Mouse (Mus musculus) fat pad, adult 2 months (tissue): ENCODE measurements around the gene Itga10.
"Not testable (repeated sequence)": the region's sequence is repeated elsewhere in the genome, so short reads cannot be mapped to it uniquely, and the experiment has no call there.

Source experiments
- DNase-seq: peaks from one replicate; pipeline ENCODE4 v3.0.0-alpha.2; 2011; ENCODE audit warnings: low read depth, low spot score; ENCODE audit errors: extremely low read depth

Itga10 gene

GRCm38 (mm10) chr3:96645018-96645649, at the start of gene Itga10:
Itga10 (plus strand) TSS chr3:96645584.
- DNase-seq = no peak

GRCm38 (mm10) chr3:96595661-96596060, 49.7 kb upstream of the Itga10 start:
- DNase-seq = no peak

GRCm38 (mm10) chr3:96596228-96596707, 49.1 kb upstream of the Itga10 start, which contains the start of gene Ankrd34a:
Ankrd34a (plus strand) TSS chr3:96596636.
- no peak for DNase-seq

- DNase-seq = no peak
Measured at GRCm38 (mm10) chr3:96596855-96597254, 48.5 kb upstream of the Itga10 start.

- DNase-seq = no peak
Measured at GRCm38 (mm10) chr3:96597435-96597891, 47.9 kb upstream of the Itga10 start.

- DNase-seq = no peak
Measured at GRCm38 (mm10) chr3:96598156-96599068, 47.0 kb upstream of the Itga10 start.

- no peak for DNase-seq
Measured at GRCm38 (mm10) chr3:96599069-96599393, 46.4 kb upstream of the Itga10 start.

- no peak for DNase-seq
Measured at GRCm38 (mm10) chr3:96599411-96599810, 46.0 kb upstream of the Itga10 start.

GRCm38 (mm10) chr3:96600639-96601250, 44.6 kb upstream of the Itga10 start, which contains the start of gene Lix1l:
Lix1l (plus strand) TSS chr3:96601149.
- no peak for DNase-seq

- DNase-seq = no peak
Measured at GRCm38 (mm10) chr3:96601251-96601787, 44.1 kb upstream of the Itga10 start.

GRCm38 (mm10) chr3:96601941-96602703, 43.3 kb upstream of the Itga10 start:
- DNase-seq = no peak

- no peak for DNase-seq
Measured at GRCm38 (mm10) chr3:96602704-96603084, 42.7 kb upstream of the Itga10 start.

- no peak for DNase-seq
Measured at GRCm38 (mm10) chr3:96603311-96603710, 42.1 kb upstream of the Itga10 start.

GRCm38 (mm10) chr3:96606007-96606406, 39.4 kb upstream of the Itga10 start:
- not testable (repeated sequence) for DNase-seq

GRCm38 (mm10) chr3:96606618-96607017, 38.8 kb upstream of the Itga10 start:
- DNase-seq = no peak

GRCm38 (mm10) chr3:96617941-96618340, 27.4 kb upstream of the Itga10 start:
- no peak for DNase-seq

- DNase-seq = no peak
Measured at GRCm38 (mm10) chr3:96623201-96623600, 22.2 kb upstream of the Itga10 start.

GRCm38 (mm10) chr3:96629729-96630600, 15.4 kb upstream of the Itga10 start, which contains the start of gene Rbm8a:
Rbm8a (plus strand) TSS chr3:96629933.
- peak; percentile 92 for DNase-seq

- no peak for DNase-seq
Measured at GRCm38 (mm10) chr3:96632058-96632457, 13.3 kb upstream of the Itga10 start.
